Mouse (Mus musculus): ENCODE results near the gene Magoh. TPM values are rescaled to one million over a fixed set of nuclear protein-coding genes. Genes with fewer than 3 reads are reported as not detected.
A peak's percentile ranks its signal among the peaks of the same experiment; 100 is the strongest.

Gene Magoh
- polyA plus RNA-seq, 1 experiment from 2014 or later: 87.7 TPM

DNA sequence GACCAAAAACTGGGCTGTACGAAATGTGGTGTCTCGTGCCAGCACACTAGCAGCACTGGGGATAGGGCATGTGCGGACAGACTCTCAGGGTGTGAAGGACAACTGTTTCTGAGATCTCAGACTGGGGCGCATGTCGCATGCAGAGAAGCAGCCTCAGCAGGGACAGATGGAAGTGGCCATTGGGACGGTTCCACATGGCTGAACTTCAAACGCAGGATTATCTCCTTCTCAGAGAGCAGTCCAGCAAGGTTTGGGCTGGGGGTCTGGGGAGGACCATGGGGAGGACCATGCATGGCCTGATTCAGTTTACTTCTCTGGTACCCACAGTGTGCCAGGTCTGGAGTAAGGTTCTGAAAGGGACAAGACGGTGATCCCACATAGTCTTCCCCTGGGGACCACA is 35.9 kb upstream of the Magoh start:
- H3K4me1 ChIP-seq (ENCODE audit: control insufficient read depth, insufficient read depth, low read depth, low read length): no peaks in the 10 kb centered on the region; the same call in 1 of the 2 replicates
- H3K9ac ChIP-seq (ENCODE audit: low read depth, low read length): no peak overlapping the region
- H3K36me3 ChIP-seq (ENCODE audit: control insufficient read depth, insufficient read depth, low read length): peaks cover 2% of the 10 kb centered on the region; the same call in 1 of the 2 replicates
- H3K9me3 ChIP-seq (ENCODE audit: control insufficient read depth, low read length): no peaks in the 10 kb centered on the region
- no peak overlapping the region for H3K4me3 ChIP-seq (ENCODE audit: low read length)
- WGBS: 48% methylated on average over 8 of the region's 8 CpGs
- H3K4me2 ChIP-seq (ENCODE audit: low read length): no peak overlapping the region
- no peak overlapping the region for H3K27ac ChIP-seq (ENCODE audit: low read depth, low read length)
- 0 out of 2 replicates have a peak, but pooled peaks have one; percentile 12 for ATAC-seq
- H3K27me3 ChIP-seq (replicated peaks; ENCODE audit: control insufficient read depth, insufficient read depth, low read length): 0 out of 2 replicates have a peak, but pooled peaks cover 4% of the 10 kb centered on the region

- no peak for ATAC-seq
Observed at GRCm38 (mm10) chr4:107844971-107845370, 34.6 kb upstream of the Magoh start.

DNA sequence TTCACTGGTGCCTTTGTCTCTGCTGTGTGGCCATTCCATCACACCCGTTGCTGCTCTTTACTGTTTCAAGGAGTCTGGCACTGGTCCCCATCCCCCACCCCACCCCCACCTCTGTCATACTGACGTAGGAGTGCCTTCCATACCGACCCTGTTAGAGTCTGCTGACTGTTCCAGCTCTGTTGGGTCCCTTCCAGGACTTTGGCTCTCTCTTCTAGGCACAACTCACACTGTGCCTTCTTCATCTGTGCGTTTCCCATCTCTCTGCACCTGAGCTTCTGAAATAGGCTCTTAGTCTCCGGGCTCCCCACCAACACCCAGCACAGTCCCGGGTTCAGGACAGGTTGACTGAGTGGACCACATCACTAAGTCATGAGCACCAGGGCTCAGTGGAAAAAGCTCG is 32.8 kb upstream of the Magoh start:
- 0 out of 2 replicates have a peak, but pooled peaks have one; percentile 5 for ATAC-seq
- Histone ChIP-seq H3K27me3 (replicated peaks; ENCODE audit: control insufficient read depth, insufficient read depth, low read length) (0 out of 2 replicates have a peak, but pooled peaks cover 4% of the 10 kb centered on the region), H3K4me3 (ENCODE audit: low read length) (no peak overlapping the region), H3K36me3 (ENCODE audit: control insufficient read depth, insufficient read depth, low read length) (peaks cover 7% of the 10 kb centered on the region; the same call in 1 of the 2 replicates), H3K9me3 (ENCODE audit: control insufficient read depth, low read length) (no peaks in the 10 kb centered on the region), H3K4me1 (ENCODE audit: control insufficient read depth, insufficient read depth, low read depth, low read length) (no peaks in the 10 kb centered on the region; the same call in 1 of the 2 replicates), H3K9ac (ENCODE audit: low read depth, low read length) (no peak overlapping the region), H3K27ac (ENCODE audit: low read depth, low read length) (no peak overlapping the region), H3K4me2 (ENCODE audit: low read length) (no peak overlapping the region)
- 58% methylated on average over 7 of the region's 7 CpGs for WGBS

More at GRCm38 (mm10) chr4:107844971-107845370, 34.6 kb upstream of the Magoh start:
- 0 out of 2 replicates have a peak, but pooled peaks cover 4% of the 10 kb centered on the region for H3K27me3 ChIP-seq (replicated peaks; ENCODE audit: control insufficient read depth, insufficient read depth, low read length)
- no peaks in the 10 kb centered on the region; the same call in 1 of the 2 replicates for H3K4me1 ChIP-seq (ENCODE audit: control insufficient read depth, insufficient read depth, low read depth, low read length)
- peaks cover 2% of the 10 kb centered on the region; the same call in 1 of the 2 replicates for H3K36me3 ChIP-seq (ENCODE audit: control insufficient read depth, insufficient read depth, low read length)
- H3K9me3 ChIP-seq (ENCODE audit: control insufficient read depth, low read length): no peaks in the 10 kb centered on the region
- no peak overlapping the region for H3K4me3 ChIP-seq (ENCODE audit: low read length)
- H3K27ac ChIP-seq (ENCODE audit: low read depth, low read length): peak overlapping the region; percentile 25; the same call in 1 of the 2 replicates
- no peak overlapping the region for H3K4me2 ChIP-seq (ENCODE audit: low read length)
- 2% methylated on average over 10 of the region's 10 CpGs for WGBS
- no peak overlapping the region for H3K9ac ChIP-seq (ENCODE audit: low read depth, low read length)

- H3K9me3 ChIP-seq (ENCODE audit: control insufficient read depth, low read length): no peaks in the 10 kb centered on the region
- no peak overlapping the region for H3K4me3 ChIP-seq (ENCODE audit: low read length)
- no peaks in the 10 kb centered on the region; the same call in 1 of the 2 replicates for H3K4me1 ChIP-seq (ENCODE audit: control insufficient read depth, insufficient read depth, low read depth, low read length)
- 0 out of 2 replicates have a peak, but pooled peaks cover 4% of the 10 kb centered on the region for H3K27me3 ChIP-seq (replicated peaks; ENCODE audit: control insufficient read depth, insufficient read depth, low read length)
- H3K27ac ChIP-seq (ENCODE audit: low read depth, low read length): no peak overlapping the region; the same call in 1 of the 2 replicates
- no peak overlapping the region for H3K4me2 ChIP-seq (ENCODE audit: low read length)
- WGBS: 90% methylated on average over 5 of the region's 5 CpGs
- ATAC-seq: no peak
- peaks cover 10% of the 10 kb centered on the region for H3K36me3 ChIP-seq (ENCODE audit: control insufficient read depth, insufficient read depth, low read length)
- no peak overlapping the region for H3K9ac ChIP-seq (ENCODE audit: low read depth, low read length)
Observed at GRCm38 (mm10) chr4:107848546-107848945, 31.0 kb upstream of the Magoh start.

- Histone ChIP-seq H3K36me3 (ENCODE audit: control insufficient read depth, insufficient read depth, low read length) (peaks cover 14% of the 10 kb centered on the region), H3K4me3 (ENCODE audit: low read length) (no peak overlapping the region), H3K4me2 (ENCODE audit: low read length) (no peak overlapping the region), H3K9me3 (ENCODE audit: control insufficient read depth, low read length) (no peaks in the 10 kb centered on the region), H3K9ac (ENCODE audit: low read depth, low read length) (no peak overlapping the region), H3K27me3 (replicated peaks; ENCODE audit: control insufficient read depth, insufficient read depth, low read length) (0 out of 2 replicates have a peak, but pooled peaks cover 4% of the 10 kb centered on the region), H3K4me1 (ENCODE audit: control insufficient read depth, insufficient read depth, low read depth, low read length) (no peaks in the 10 kb centered on the region; the same call in 1 of the 2 replicates), H3K27ac (ENCODE audit: low read depth, low read length) (no peak overlapping the region)
- 81% methylated on average over 9 of the region's 9 CpGs for WGBS
- ATAC-seq: no peak
Observed at GRCm38 (mm10) chr4:107849621-107850020, 29.9 kb upstream of the Magoh start.

- 92% methylated on average over 8 of the region's 8 CpGs for WGBS
- no peak overlapping the region for H3K9ac ChIP-seq (ENCODE audit: low read depth, low read length)
Observed at GRCm38 (mm10) chr4:107850091-107850490, 29.5 kb upstream of the Magoh start.

GRCm38 (mm10) chr4:107853333-107853732 is 26.2 kb upstream of the Magoh start:
- Histone ChIP-seq H3K27me3 (replicated peaks; ENCODE audit: control insufficient read depth, insufficient read depth, low read length) (no peaks in the 10 kb centered on the region), H3K4me3 (ENCODE audit: low read length) (no peak overlapping the region), H3K9me3 (ENCODE audit: control insufficient read depth, low read length) (no peaks in the 10 kb centered on the region), H3K27ac (ENCODE audit: low read depth, low read length) (no peak overlapping the region), H3K9ac (ENCODE audit: low read depth, low read length) (no peak overlapping the region), H3K4me2 (ENCODE audit: low read length) (no peak overlapping the region), H3K36me3 (ENCODE audit: control insufficient read depth, insufficient read depth, low read length) (peaks cover 42% of the 10 kb centered on the region), H3K4me1 (ENCODE audit: control insufficient read depth, insufficient read depth, low read depth, low read length) (no peaks in the 10 kb centered on the region; the same call in 1 of the 2 replicates)
- 92% methylated on average over 8 of the region's 8 CpGs for WGBS
- no peak for ATAC-seq

More at GRCm38 (mm10) chr4:107850091-107850490, 29.5 kb upstream of the Magoh start:
- no peak for ATAC-seq
- no peaks in the 10 kb centered on the region for H3K9me3 ChIP-seq (ENCODE audit: control insufficient read depth, low read length)
- H3K36me3 ChIP-seq (ENCODE audit: control insufficient read depth, insufficient read depth, low read length): peaks cover 18% of the 10 kb centered on the region
- no peak overlapping the region for H3K27ac ChIP-seq (ENCODE audit: low read depth, low read length)
- 0 out of 2 replicates have a peak, but pooled peaks cover 4% of the 10 kb centered on the region for H3K27me3 ChIP-seq (replicated peaks; ENCODE audit: control insufficient read depth, insufficient read depth, low read length)
- H3K4me3 ChIP-seq (ENCODE audit: low read length): no peak overlapping the region
- no peaks in the 10 kb centered on the region; the same call in 1 of the 2 replicates for H3K4me1 ChIP-seq (ENCODE audit: control insufficient read depth, insufficient read depth, low read depth, low read length)
- no peak overlapping the region for H3K4me2 ChIP-seq (ENCODE audit: low read length)

GRCm38 (mm10) chr4:107853836-107854235 is 25.7 kb upstream of the Magoh start:
- Histone ChIP-seq H3K27me3 (replicated peaks; ENCODE audit: control insufficient read depth, insufficient read depth, low read length) (no peaks in the 10 kb centered on the region), H3K27ac (ENCODE audit: low read depth, low read length) (no peak overlapping the region), H3K4me1 (ENCODE audit: control insufficient read depth, insufficient read depth, low read depth, low read length) (no peaks in the 10 kb centered on the region; the same call in 1 of the 2 replicates), H3K4me2 (ENCODE audit: low read length) (no peak overlapping the region), H3K36me3 (ENCODE audit: control insufficient read depth, insufficient read depth, low read length) (peaks cover 47% of the 10 kb centered on the region), H3K4me3 (ENCODE audit: low read length) (no peak overlapping the region), H3K9me3 (ENCODE audit: control insufficient read depth, low read length) (no peaks in the 10 kb centered on the region), H3K9ac (ENCODE audit: low read depth, low read length) (no peak overlapping the region)
- ATAC-seq: no peak
- 92% methylated on average over 7 of the region's 7 CpGs for WGBS

DNA sequence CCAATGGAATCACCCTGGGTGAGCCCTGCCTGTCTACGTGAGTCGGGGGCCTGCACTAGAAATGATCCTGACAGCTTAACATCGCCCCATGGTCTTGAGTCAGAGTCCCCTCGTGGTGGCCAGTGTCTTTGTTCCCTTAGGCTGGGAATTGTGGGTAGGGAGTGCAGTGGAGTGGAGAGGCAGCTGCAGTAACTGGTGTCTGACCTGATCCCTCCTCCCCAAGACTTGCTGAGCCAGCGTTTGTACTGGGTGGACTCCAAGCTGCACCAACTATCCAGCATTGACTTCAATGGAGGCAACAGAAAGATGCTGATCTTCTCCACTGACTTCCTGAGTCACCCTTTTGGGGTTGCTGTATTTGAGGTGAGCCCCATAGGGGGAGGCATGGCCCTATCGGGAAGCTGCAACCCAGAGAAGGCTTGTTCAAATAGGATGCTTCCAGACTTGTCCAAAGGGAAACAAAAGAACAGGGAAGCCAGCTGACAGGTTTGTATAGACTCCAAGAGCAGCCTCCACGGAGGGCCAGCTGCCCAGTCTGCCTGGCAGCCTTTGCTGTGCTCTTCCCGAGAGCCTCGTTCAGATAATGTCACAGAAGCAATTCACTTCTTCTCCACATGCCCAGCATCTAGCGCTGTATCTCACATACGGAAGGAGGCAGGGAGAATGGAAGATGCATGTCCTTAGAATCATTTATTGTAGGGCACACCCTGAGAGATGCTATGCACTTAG is 22.4 kb upstream of the Magoh start:
- Histone ChIP-seq H3K4me1 (ENCODE audit: control insufficient read depth, insufficient read depth, low read depth, low read length) (no peaks in the 10 kb centered on the region; the same call in 1 of the 2 replicates), H3K4me3 (ENCODE audit: low read length) (no peak overlapping the region), H3K9me3 (ENCODE audit: control insufficient read depth, low read length) (no peaks in the 10 kb centered on the region), H3K27ac (ENCODE audit: low read depth, low read length) (peak overlapping the region; percentile 45; the same call in 1 of the 2 replicates), H3K4me2 (ENCODE audit: low read length) (no peak overlapping the region), H3K27me3 (replicated peaks; ENCODE audit: control insufficient read depth, insufficient read depth, low read length) (no peaks in the 10 kb centered on the region), H3K36me3 (ENCODE audit: control insufficient read depth, insufficient read depth, low read length) (peaks cover 58% of the 10 kb centered on the region), H3K9ac (ENCODE audit: low read depth, low read length) (no peak overlapping the region)
- peak; percentile 53 for ATAC-seq
- 64% methylated on average over 11 of the region's 11 CpGs for WGBS

Measured in hindbrain, embryonic 16.5 days (tissue).